Mouse (Mus musculus) heart, adult 18-20 months (tissue): Measurements from ENCODE around the gene Armc9. TPM values are rescaled to one million over a fixed set of nuclear protein-coding genes. Genes with fewer than 3 reads are reported as not detected.

Experiments used
- DNase-seq, 2 experiments: peaks; one replicate each; pipeline ENCODE4 v3.0.0; 2021 to 2022; ENCODE audit warnings: mixed read lengths in 1 of 2
- total RNA-seq, 2 experiments: library from RNA; stranded (reverse); gene quantifications; 2 replicates each; pipeline ENCODE4 v1.2.3; 2021

Armc9 gene
- total RNA-seq, 2 experiments from 2014 or later = 3.1 to 3.5 TPM

DNA sequence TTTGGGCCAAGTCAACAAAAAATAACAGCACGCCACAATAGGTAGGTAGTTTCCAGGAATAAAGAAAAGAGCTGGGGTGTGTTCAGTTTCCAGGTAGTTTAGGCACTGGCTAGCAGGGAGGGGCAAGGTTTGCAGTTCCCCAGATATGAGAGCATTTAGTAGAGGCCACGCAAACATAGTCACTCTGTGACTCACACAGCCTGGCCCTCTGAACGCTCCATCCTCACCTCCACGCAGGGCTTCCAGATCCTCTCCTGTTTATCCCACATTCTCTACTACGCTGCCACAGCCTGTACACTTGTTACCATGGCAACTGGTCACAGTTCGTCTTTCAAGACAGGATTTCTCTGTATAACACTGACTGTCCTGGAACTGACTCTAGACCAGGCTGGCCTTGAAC lies 70.6 kb downstream of the Armc9 start:
- DNase-seq = no peak

- peak in 1 of 2 experiments; percentile 33 for DNase-seq
Measured at GRCm38 (mm10) chr1:86228653-86229052, 74.1 kb downstream of the Armc9 start.

DNA sequence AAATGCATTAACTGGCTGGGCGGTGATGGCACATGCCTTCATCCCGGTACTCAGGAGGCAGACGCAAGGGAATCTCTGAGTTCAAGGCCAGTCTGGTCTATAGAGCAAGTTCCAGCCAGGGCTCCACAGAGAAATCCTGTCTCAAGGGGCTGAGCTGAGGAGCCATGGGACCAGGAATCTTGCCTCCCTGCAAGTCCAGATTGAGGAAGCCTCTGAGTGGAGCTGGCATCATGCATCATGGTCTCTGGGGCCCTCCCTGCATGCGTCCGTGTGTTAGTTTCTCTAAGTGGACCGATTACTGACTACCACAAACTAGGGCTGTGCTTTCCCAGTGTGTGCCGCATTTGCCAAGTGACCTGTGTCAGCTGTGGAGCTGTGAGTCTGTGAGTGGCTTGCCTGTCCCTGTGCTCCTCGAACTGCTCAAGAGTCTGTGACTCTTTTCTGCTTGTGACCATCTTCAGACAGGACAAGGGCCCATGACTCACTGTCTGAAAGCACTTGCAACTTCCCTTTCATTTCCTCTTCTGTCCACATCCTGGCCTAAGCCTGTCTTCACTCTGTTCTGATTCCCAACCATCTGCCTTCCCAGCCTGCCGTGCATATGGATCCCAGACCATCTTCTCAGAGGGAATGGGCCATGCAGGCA lies 74.7 kb downstream of the Armc9 start:
- peak; percentile 12 to 28 for DNase-seq

GRCm38 (mm10) chr1:86232631-86233030 lies 78.1 kb downstream of the Armc9 start:
- DNase-seq = no peak

GRCm38 (mm10) chr1:86233808-86234207 lies 79.2 kb downstream of the Armc9 start:
- DNase-seq = peak; percentile 10 to 30

DNA sequence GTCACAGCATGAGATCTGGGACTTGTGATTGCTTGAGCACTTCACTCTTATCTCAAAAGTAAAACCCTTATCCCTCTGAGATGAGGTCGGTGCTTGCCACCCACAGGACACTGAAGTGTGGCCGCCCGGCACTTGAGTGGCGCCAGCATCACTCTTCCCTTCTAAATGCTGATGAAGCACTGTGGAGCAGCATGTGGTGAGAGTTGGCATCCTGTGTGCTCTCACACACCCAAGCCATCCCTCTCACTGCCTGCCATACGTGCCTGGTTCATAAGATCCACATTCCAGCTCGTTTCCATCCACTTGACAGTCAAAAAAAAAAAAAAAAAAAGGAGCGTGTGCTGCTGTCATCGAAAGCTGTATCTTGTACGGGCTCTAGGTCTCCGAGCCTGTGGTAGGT lies 80.5 kb downstream of the Armc9 start:
- no peak for DNase-seq

GRCm38 (mm10) chr1:86236442-86236841 lies 81.9 kb downstream of the Armc9 start:
- DNase-seq = no peak

GRCm38 (mm10) chr1:86239010-86239409 lies 84.4 kb downstream of the Armc9 start:
- DNase-seq = no peak

DNA sequence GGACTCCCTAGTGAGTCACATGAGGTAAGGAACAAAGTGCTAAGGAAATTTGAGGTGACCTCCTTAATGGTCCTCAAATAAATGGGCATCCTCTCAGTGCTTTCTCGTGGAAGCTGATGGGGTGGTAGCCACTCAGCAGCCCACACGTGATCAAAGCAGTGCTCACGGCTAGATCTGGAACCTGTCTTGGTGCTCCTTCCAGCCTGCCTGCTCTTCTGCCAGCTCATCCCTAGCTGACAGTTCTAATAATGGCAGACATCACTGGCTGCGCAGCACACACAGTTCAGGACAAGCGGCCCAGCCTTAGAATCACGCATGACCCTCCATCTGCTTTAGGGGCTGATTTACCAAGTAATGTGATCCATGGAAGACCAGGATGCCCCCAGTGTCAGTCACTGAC lies 85.3 kb downstream of the Armc9 start:
- no peak for DNase-seq

DNA sequence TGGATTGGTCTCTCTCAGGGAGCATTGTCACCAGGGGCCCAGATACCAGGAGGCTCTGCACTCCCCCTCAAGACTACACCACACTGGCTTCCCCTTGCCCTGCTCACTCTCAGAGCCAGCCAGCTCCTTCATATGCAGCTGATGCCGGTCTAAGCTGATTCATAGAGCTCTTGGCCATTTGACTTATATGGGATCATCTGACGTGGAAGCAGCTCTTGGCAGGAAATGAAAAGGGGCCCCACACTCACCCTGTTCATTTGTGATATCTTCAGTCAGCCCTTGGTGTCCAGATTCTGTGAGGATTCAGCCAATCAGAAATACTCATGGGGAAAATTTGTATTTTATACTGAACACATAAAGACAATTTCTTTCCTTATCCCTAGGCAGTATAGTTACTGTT lies 86.4 kb downstream of the Armc9 start:
- DNase-seq = no peak

GRCm38 (mm10) chr1:86243490-86243889 lies 88.9 kb downstream of the Armc9 start:
- DNase-seq = no peak

DNA sequence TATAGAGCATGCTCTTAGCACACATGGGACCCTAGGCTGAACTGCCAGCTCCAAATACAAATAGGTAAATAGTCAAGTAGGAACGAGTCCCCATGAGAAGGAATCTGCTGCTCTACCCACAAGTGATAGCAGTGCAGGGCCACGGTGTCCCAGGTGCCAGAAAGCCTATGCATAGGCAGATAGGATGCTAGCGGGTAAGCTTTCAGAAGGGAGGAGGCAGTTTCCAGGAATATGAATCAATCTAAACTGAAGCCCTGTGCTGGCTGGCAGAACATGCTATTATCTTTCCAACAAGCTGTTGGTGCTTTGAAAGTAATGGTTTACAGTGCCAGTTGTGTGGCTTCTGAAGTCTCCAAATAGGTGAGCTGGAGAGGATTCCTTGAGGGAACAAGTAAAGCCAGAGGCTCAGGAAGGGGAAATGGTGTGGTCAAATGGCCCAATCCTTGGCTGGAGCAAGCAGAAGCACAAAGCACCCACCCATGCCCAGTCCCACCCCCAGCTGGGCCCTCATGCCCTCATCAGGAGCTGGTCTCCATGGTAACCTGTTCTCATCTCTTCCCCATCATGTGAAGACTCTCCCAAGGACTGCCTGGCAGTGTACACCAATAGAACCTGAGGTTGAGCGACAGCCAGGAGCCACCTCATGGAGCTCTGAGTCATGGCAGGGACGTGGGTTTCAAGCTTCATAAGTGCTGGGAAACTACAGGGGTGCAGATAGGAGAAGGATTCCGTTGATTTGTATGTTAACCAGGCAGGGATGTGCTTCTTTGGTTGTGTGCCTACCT lies 90.9 kb downstream of the Armc9 start:
- no peak for DNase-seq

GRCm38 (mm10) chr1:86253410-86253809 lies 98.8 kb downstream of the Armc9 start:
- DNase-seq = no peak

DNA sequence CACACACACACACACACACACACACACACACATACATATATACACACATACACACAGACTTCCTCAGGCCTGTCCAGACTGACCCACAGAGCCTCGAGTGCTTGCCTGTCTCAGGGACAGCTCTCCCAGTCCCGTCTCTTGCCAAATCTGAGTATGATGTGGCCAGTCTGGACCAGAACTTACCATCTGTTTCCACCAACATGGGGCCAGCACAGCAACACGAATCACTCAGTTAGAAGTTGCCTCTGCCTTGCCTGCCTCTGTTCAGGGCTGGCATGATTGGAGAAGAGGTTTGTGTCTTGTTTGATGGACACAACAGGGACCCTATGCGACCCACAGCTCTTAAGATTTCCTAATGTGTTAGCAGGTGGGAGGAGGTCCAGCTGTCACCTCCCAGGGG lies 101.7 kb downstream of the Armc9 start:
- no peak for DNase-seq

DNA sequence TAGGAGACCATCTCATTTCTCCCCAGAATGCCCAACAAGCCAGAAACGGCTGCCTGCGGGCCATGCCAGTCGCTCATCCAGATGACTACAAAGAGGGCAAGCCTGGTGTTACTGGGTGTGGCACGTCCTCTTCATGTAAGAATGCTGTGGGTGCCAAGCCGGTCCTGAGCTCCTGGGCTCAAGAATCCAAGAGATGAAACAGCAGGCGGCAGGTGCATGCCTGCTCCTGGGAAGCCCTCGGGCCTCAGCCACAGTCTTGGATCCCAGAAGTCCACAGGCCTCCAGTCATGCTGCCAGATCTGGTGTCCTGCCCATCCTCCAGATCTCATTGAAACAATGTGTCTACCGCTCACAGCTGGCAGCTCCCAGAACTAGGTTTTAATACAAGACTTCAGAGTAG lies 102.6 kb downstream of the Armc9 start:
- DNase-seq = no peak

DNA sequence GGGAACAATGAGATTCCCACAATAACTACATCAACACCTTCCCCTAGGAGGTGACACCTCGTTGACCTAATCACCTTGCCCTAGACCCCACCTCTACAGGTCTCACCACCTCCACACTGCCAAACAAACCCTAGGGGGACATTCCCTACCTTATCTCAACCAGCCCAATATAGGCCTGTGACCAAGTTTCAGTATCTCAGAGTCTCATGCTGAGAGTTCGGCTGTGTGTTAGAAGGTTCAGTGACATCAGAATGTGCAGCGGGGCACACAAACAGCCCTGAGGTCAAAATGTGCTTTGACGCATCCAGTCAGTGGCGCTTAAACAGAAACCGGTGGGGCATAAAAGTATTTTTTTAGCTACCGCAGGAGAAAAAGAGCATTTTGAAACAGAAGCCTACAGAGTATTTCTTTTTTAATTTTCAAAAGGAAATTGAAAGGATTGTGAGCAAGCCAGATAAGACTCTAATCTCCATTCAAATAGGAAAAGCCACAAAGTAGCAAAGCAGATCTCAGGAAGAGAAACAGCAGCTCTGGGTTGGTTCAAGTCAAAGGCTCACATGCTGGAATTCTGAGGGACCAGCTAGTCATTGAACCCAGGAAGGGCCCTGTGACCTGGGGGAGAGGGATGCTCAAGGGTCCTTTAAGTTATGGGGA lies 103.7 kb downstream of the Armc9 start:
- no peak for DNase-seq

DNA sequence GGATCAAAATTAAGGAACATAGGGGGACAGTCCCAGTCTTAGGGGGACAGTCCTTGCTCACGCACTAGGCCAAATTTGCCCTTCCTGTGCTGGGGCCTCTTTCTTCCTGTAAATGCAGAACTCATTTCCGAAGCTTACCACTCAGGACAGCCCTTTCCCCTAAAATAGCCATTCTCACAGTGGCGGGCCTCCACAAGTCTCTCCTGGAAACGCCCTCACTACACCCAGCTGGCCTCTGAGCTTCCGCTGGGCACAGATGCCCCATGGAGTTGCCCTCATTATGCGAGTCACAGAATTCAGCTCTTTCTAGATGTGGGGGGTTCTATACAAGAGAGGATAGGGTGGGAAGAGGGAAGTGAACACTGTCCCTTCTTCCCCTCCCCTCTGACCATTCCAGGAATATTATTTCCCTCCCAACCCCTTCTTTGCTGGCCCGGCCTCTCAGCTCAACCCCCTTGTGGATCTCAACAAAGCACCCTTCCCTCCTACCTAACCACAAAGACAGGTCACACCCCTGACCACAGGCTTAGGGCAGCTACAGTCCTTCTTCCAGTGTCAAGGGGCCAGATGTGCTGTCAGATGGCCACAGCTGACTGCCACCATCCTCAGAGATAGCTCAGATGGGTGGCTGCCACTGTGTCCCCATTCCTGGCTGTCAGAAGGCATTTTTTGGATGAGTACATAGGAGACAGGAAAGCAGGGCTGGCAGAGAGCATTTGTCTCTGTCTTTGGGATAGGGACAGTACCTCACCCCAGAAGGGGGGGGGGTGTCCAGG lies 109.2 kb downstream of the Armc9 start:
- DNase-seq = peak in 1 of 2 experiments; percentile 25

DNA sequence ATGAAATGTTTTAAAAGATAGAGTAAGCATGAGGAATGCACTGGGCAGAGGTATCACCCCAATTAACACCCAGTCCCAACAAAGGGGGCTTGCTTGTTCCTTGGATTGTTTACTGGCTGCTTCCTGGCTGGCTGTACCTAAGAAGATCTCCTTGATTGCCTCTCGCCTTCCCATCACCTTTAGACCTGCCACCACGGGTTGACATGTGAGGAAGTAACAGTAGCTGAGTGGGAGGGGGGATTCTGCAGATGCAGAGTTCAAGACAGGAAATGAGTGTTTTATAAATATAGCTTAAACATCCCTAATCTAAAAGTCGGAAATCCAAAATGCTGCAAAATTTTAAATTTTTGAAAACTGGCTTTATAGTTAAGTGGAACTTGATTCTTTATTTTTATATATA lies 110.5 kb downstream of the Armc9 start:
- DNase-seq = no peak

DNA sequence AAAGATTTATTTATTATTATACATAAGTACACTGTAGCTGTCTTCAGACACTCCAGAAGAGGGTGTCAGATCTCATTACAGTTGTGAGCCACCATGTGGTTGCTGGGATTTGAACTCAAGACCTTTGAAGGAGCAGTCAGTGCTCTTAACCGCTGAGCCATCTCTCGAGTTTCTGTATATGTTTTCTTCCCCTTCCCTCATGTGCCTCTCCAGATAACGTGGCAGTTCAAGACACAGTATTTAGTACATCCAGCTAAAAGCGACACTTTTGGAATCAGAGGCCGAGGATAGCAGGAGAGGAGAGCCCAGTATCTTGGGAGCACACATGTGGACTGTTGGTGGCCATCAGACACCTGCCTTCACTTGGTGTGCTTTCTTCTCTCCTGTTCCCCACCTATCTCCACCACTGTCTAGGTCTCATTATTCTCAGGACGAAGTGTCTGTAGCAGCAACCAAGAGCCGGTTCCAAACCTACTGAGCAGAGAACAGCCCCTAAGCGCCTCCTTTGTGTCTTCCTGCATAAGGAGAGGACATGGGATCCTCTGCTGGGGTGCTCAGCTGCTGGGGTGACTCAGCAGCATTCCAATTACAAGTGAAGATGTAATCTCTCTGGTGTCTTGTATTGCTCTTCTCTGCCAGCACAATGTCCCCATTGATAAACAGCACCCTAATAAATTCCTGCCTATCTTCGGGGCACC lies 114.1 kb downstream of the Armc9 start:
- DNase-seq = no peak

- DNase-seq = no peak
Measured at GRCm38 (mm10) chr1:86269190-86269508, 114.6 kb downstream of the Armc9 start.

GRCm38 (mm10) chr1:86271707-86272106 lies 117.1 kb downstream of the Armc9 start:
- DNase-seq = no peak

GRCm38 (mm10) chr1:86277055-86277454 lies 122.5 kb downstream of the Armc9 start:
- peak in 1 of 2 experiments; percentile 18 for DNase-seq
